Mouse (Mus musculus): ENCODE data around the gene Lpar4.
A peak's percentile ranks its signal among the peaks of the same experiment; 100 is the strongest.

The Lpar4 gene

DNA sequence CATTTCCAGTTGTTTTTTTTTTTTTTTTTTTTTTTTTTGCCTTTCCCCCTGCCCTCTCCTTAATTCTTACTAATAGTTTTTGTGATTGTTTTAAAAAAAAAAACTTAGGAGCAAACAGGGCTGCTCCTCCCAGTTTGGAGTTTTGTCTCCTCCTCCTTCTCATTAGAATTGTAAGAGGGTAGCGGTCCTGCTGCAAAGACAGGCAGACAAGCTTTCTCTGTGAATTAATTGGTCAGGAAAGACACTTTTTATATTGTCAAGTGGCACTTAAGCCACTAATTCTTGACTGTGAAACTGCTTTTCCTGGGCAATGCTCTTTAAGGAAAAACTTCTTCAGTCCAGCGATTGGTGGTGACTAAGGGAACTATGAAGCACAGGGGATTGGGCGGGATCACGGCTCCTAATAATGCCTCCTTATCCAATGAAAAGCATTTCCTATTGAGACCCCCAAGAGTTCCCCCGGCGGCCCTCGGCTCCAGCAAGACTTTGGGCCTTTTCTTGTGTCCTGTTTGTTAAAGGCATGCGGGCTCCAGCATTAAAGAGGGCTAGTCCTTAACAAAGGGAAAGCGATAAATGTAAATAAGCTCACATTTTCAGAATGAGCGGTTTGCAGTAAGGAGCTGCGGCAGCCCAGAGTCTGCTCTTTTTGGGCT lies at the start of gene Lpar4:
Lpar4 (plus strand) TSS at position 451 of the 653 bp plus-strand sequence.
- DNase-seq = no peak

DNA sequence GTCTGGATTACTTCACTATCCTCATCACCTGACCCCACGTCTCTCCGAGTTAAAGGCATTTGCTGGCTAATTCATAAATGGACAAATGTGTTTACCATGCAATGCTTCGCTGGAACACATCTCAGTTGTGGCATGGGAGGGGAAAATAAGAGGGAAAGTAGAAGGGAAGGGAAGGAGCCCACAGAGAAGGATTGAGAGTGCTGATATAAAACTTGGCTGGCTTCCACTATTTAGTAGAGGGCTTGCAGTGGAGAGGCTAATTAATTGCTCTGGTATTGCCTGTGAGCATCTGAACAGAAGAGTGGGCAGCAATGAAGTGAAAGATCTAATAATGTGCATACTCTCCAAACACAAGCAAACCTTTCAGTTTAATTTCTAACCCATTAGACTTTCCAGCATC lies 49.0 kb upstream of the Lpar4 start:
- no peak for DNase-seq

DNA sequence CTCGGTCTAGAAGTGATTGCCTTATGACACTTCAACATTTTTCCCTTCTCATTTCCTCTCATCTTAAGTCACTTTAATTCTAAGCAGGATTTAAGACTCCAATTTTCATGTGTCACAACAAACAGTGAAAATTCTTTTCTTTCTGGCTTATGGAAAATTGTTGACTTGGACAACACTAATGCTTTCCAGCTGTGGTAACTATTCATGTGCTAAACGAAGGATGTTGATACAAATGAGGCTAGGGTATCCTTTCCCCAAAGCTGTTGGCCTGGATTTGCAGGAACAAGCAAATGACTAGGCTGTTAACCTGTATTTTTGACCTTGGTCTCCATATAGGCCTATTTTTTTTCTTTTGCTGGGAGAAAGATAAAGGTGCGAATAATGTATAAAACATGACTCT lies 48.5 kb upstream of the Lpar4 start:
- no peak for DNase-seq

DNA sequence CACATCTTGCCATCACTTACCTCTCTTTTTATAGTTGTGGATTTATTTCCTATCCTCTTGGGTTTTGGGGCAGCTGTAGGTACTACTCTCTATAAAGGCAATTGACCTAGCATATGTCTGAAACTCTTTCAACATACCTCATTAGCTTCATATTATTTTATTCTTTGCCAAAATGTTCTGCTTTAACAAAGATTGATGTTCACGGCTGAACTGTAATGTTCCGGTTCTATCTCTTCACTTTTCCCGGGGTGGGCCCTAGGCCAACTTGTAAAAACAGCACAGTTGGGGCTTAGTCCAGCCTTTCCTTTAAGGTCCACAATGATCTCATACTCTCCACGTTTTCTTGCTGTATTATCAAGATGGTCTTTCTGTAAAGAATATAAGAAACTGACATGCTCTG lies 48.1 kb upstream of the Lpar4 start:
- DNase-seq = no peak

DNA sequence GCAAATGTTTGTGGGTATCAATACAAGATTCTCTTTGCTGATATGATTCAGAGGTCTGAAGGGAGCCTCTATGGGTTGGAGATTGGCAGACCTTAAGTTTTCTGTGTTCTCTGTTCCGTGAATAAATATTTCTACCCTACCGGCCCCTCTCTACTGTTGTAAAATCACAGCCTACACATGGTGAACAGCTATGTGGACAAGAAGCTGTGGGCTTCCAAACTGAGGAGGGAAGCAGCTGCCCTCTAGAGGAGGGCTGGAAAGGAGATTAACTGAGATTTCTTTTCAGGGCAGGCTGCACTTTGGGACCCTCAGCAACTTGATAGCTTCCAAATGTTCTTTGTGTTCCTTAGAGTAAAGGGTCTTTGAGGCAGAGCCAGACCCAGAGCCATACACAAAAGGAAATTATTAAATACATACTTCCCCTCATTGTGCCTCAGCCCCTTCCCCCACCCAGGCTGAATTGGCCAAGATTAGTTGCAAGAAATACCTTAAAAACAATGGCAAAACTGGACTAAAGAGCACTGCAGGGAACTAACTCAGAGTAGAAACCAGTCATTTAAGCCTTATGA lies 22.6 kb upstream of the Lpar4 start:
- DNase-seq = no peak

DNA sequence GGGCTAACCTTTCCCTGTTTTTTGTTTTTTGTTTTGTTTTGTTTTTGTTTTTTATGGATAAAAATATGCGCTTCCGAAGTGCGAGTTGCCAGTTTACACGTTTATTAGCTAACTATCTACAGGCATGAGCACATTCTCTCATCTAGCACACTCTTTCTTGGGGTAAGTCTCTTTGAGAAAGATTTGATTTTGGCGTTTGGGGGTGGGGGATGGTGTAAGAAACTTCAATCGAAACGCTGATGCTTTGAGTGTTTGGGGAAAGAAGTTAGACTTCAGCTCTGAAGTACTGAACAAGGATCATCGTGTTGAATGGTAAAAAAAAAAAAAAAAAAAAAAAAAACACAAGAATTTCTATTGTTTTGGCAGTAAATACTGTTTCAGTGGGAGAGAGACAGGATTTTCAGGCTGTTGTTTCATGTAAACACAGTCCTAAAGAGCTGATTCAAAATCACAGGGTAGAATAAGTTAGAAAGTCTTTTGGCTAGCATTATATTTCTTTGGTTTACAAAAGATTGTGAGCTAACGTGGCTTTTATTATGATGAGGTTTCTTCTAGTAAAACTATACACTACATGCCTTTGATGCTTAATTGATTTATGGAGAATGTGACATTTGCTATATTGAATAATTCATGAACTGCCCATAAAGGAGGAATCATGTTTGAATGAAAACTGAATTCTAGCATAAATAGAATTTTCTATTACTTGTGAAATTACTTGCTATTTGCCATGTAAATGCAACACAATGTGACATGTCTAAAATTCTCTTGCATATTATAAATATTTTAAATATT lies 599 bp downstream of the Lpar4 start:
- peak; percentile 14 for DNase-seq

DNA sequence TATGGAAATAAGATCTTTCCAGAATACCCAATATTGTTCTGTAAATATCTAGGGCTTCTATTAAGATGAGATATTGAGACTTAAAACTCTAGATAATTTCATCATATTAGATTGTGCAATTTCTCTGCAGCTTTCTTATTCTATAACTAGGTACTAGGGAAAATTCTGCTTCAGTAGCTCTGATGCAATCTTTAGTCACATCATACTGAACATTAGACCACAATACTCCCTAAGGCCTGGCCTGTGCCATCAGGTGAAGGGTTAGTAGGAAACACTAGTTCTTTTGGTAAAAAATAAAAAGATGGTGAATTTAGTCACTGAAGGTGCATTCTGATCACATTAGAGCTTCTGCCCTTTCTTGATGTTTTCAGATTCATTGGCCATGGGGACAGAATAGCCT lies 4.1 kb downstream of the Lpar4 start:
- DNase-seq = no peak

DNA sequence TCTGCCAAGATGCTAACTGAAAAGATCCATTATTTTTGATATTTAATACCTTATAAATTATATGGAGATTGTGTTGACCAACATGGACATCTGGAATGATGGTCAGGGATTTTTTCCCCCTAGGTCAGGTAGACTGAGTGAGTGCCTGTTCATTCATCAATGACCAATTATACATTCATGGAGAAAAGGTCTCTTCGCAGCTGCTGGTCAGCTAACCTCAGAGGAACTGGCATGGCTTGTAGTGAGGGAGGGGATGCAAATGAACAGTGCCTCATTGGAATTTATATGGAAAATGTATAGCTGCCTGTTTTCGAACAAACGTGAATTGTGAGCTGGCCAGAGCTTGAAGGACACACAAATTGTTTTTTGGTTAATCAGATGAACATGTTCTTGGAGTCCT lies 18.9 kb downstream of the Lpar4 start:
- no peak for DNase-seq

DNA sequence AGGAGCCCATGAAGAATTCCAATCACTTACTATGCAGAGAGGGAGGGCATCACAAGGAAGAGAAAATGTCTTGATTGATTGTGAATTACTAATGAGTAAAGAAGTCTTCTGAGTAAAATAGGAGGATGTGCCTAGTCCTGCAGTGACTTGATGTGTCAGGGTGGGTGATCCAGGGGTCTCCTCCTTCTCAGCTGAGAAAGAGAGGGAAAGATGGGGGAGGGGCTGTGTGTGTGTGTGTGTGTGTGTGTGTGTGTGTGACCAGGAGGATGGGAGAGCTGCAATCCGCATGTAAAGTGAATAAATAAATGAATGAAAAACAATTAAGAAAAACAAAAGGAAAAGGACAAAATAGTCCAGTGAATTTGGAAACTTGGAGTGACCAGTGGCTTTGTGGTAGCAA lies 30.1 kb downstream of the Lpar4 start:
- DNase-seq = no peak

DNA sequence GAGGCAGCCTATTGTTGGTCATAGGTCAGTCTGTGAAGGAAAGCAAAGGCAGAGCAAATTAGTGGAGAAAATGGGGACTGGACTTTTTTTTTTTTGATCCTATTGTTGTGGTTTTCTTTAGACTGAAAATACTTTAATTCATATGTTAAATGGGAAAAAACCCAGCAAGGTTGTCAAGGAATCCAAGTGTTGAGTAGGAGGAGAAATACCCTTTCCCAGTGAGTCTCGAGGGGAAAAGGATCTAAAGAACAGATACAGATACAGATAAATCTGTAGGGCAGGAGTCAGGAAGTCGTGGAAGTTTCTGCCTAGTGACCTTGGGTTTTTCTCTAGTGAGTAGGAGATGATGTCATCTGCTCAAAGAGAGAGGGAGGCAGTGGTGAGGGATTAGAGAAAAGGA lies 30.6 kb downstream of the Lpar4 start:
- no peak for DNase-seq

DNA sequence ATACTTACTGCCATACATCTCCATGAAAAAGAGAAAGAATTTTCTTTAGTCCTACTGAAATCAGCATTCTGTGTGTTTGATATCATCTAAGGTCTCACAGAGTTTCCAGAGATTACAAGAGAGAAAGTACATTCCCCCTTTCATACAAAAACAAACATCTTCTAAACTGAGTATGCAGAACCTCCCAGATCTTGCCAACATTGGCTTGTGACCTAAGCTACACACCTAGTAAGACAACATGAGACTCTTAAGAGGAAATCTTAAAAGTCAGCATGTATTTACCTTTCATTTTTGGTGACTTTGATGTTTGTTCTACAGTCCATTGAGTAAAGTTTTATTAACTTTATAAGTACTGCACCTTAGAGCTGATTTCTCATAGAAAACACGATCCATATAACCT lies 33.4 kb downstream of the Lpar4 start:
- DNase-seq = no peak

DNA sequence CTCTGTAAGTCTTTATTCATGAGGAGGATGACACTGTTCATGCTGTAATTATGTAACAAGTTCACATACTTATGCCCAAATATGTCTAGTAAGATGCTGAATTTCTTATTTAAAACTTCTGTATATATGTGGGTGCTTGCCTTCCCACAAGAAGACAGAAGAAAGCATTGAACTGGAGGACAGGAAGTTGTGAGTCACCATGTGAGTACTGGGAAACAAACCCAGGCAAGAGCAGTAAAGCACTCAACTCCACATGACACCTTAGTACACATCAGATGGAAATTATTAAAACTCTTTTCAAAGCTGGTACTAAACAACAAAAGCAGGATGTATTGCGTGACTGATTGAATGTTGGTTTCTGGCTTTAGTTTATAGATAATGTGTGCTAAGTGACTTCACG lies 41.8 kb downstream of the Lpar4 start:
- DNase-seq = no peak

DNA sequence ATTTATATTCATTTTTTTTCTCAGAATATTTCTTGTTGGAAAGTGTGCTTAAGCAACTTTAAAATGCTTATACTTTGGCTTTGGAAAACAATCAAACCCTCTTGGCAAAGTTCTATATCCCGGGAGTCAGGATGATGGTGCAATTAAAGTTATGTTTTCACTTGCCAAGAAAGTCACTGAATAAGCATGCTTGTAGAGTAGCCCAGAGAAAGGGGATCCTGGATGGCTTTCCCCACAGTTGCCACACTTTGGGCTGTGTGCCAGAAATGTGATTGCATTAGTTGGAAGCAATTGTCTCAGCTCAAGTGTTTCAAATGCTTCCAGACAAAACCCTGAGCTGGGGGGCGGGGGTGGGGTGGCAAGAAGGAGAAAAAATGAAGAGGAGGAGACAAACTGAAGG lies 43.9 kb downstream of the Lpar4 start:
- no peak for DNase-seq
